Mouse (Mus musculus) left cerebral cortex, adult 9 months (tissue): ENCODE measurements at regions not wholly inside any gene's neighbourhood (a gene's known extent, or its start where the extent isn't known, plus 50 kb on each side); places are given as distances from the start of the nearest gene placed in this dataset.

Experiments used
- DNase-seq, 2 experiments: peaks; one replicate each; pipeline ENCODE4 v3.0.0; 2022; ENCODE audit warnings: low spot score in 2 of 2

DNA sequence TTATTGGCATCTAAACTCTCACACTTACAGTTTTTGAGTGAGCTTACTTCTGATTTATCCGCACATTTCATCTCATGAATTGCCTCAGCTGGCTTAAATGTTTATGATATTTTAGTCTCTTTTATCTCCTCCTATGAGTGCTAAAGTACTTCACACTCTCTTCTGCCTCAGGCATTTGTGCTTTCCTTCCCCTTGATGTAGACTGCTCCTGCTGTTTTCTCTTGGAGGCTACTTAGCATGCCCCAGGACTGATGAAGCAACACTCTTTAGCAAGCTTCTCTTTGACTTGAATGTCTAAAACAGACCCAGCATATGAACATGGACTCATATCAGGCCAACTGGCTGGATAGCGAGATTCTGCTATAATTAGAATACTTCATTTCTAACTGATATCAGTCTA, 882.8 kb downstream of the Tecrl start:
- DNase-seq = no peak

DNA sequence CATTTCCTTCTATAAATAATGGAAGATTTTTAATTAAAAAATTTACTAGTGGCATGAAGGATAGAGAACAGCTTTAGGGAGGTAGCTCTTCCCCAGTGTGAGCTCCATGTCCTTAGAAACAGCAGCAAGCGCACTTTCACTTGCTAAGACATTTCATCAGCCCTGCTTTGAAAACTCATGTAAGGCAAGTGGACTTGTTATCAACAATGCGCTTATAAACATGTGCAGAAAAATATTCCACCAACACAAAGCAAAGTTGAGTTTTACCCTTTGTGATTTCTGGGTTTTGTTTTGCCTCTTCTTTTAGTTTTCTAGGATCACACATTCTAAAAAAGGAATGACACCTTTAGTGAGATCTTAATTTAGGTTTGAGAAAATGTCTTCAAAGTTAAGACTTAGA, 890.7 kb downstream of the Tecrl start:
- no peak for DNase-seq

DNA sequence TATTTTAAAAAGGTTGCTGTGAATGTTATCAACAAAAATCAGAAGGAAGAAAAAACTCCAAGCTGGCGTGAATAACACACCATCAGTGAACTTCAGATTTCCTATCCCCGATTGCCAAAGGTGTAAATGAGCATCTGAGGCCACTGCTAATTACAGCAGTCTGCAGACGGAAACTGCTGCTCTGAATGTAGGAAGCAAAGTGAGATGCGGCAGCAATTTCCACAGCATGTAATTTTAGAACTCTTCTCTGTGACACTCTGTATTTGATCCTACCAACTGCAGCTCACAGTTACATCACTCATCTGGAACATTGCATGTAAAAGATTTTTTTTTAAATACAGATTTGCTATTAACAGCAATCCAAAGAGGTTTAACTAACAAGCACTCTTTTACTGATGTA, 913.7 kb downstream of the Tecrl start:
- DNase-seq = peak; percentile 37 to 51

DNA sequence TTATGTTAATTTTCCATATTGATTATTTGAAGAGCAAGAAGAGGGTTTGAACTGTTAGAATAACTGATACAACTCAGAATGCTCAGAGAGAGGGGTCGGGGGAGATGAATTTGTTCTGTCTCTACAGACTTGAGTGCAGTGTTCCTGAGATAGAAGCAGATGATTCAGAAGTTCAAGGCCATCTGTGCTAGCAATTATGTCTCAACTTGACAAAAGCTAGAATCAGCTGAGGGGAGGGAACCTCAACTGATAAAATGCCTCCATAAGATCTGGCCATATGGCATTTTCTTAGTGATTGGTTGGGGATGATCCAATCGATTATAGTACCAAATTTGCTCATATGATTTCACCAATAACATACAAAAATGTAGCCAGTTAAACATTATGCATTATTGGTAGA, 914.9 kb downstream of the Tecrl start:
- DNase-seq = no peak

DNA sequence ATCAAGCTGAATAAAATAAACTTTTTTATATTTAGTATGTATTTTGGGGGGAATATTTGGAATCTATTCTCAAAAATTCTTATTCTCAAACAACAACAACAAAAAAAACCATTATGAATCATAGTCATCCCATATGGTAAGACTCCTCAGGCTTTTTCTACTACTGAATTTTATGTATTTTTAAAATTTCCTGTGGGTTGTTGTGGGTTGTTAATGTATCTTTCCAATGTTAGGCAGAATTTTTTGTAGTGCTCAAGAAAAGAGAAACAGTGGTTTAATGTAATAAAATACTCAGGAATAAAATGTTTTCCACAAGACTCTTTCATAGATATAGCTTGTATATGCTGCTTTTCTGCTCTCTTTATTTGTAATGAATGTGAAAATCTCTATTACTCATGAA, 934.6 kb downstream of the Tecrl start:
- no peak for DNase-seq

DNA sequence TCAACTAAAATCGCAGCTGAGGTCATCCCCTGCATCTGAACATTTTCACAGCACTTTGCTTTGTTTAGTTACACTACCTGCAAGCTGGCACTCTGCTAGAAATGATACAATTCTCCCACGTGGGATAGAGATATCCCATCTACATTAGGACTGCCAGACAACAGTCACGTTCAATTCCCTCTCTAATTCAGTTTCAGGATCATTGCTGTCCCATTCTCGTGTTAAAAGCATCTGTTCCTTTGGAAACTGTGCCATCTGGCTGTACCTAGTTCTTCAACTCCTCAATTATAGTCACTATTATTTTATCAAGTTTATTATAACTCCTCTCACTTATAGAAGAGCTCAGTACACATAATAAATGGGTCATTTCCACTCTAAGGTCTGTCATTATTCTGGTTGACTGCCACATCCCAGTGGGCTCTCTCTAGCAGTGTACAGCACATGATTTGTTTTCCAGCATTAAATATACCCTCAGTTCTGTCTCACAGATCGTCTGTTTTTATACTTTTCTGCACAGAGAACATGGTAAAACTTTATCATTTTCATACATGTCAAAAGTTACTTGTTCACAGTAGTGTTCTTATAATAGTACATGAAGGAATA, 958.3 kb downstream of the Tecrl start:
- peak in 1 of 2 experiments; percentile 10 for DNase-seq

DNA sequence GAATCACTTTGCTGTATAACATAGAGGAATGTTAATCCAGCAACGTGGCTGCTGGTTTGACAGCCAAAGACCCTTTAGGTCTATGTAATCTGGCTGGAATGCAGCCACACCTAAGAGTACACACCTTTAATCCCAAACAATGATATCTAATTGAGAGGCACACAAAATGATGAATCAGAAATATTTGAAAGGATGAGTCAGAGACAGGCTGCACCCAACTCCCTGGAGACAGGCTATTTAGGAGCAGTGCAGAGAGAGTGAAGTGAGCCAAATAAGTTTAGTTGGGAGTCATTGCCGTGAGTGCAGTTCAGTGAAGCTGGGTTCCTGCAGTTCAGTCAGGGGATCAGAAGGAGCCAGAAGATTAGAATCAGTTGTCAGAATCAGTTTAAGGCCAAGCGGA, 993.4 kb downstream of the Tecrl start:
- DNase-seq = no peak

DNA sequence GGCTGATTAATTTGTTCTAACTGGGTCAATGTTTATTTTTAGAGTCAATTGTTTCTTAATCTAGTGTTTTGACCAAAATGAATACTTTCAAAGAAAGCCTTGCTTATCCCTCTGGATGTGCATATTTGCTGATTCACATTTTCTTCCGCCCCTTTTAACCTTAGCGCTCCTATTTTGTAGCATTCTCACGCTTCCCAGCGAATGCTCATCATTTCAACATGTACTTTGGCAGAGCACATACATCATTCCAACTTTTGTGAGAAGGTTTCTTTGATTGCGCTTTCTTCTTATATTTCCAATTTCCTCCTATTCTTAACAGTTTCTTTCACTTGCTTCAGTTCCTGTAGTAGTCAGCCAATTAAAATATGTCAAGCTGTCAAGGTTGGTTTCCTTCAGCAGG, 998.7 kb downstream of the Tecrl start:
- no peak for DNase-seq

DNA sequence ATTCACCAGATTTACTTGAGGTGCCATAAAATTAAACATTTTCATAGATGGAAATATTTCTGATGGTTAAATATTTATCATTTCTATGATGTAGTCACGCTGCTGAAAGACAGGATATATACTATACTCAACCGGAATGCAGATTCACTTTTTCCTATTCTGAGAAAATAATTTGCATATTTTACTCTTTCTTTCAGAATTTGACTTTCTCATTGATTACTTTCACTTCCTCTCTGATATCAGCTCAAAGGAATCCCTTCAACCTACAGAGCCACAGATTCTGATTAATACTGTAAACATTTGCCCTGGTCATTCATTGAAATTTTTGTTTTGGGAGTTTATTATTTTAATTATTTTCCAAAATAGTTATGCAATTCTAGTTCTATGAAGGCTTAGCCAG, 1003.9 kb downstream of the Tecrl start:
- DNase-seq = no peak

DNA sequence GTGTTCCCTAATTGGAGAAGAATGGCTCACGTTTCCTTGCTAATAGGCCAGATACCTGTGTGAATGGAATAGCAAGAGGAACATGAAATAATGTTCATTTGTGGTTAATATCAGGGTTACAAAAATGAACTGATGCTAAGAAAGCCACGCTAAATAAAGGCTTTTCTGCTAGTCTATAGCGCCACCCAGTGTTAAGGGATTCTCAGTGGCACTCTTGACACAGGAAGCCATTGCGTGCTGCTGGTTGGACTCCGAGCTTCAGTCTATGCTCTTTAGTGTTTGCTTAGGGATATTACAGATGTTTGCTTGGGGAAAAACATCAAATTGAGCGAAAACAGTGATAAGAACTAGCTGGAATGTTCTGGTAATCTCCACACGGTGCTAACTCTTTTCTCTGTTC, 1008.3 kb downstream of the Tecrl start:
- DNase-seq = peak; percentile 32 to 77

DNA sequence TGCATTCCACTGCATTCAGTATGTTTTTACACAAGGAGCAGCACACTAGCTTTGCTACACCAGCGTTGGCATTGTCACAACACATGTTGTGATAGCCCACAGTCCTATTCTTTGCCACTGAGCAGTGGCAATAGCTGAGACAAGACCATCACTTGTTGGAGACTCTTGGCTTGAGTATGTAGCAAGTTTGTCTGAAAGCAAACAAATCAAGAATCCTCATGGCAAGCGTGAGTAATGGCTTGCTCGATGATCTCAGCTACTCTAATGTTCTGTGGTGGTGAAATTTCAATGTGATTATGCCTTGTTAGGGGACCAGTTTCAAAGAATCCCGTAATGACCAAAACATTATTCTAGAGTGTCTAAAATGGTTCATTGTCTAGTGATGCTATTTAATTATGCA, 1030.6 kb downstream of the Tecrl start:
- DNase-seq = no peak

DNA sequence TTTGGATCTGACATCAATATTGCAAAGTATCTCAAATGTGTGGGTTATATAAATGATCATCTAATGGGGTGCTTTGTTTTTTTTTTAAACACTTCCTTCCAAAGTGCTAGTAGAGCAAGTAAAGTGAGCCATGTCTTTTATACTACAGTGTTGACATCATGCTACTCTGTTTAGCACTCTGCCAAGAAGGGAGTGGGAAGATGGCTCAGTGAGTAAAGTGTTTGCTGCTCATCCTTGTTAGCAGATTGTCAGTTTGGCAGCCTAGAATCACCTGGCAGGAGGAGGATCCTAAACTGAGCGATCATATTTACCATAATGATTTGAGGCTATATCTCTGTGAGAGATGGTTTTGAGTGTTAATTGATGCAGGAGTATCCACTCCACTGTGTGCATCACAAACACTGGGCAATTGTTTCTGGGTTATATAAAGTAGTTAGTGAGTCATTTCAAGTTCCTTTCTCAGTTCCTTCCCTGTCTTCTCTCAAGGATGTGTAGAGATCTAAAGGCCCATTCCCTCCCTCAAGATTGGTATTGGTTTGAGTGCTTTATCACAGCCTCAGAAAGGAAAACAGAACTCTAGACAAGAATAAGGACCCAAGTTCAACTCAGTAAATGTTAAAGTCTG, 1035.2 kb downstream of the Tecrl start:
- peak in 1 of 2 experiments; percentile 17 for DNase-seq

DNA sequence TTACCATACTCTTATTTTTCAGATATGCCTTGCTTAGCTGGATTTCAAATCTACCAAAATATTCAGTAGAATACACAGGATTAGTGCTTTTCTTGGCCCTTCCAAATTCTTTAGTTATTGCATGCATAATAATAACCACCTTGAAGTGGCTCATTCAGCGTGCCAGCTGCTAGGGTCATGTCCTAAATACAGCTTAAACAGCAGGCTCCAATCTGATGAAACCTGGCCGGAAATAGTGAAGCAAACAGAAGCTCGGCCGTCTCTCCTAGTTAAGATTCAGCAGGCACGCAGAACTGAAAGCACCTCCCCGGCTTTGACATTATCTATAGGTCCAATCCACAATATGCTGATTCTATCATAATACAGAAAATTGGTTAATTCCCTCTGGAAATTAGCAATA, 1042.9 kb downstream of the Tecrl start:
- DNase-seq = no peak

DNA sequence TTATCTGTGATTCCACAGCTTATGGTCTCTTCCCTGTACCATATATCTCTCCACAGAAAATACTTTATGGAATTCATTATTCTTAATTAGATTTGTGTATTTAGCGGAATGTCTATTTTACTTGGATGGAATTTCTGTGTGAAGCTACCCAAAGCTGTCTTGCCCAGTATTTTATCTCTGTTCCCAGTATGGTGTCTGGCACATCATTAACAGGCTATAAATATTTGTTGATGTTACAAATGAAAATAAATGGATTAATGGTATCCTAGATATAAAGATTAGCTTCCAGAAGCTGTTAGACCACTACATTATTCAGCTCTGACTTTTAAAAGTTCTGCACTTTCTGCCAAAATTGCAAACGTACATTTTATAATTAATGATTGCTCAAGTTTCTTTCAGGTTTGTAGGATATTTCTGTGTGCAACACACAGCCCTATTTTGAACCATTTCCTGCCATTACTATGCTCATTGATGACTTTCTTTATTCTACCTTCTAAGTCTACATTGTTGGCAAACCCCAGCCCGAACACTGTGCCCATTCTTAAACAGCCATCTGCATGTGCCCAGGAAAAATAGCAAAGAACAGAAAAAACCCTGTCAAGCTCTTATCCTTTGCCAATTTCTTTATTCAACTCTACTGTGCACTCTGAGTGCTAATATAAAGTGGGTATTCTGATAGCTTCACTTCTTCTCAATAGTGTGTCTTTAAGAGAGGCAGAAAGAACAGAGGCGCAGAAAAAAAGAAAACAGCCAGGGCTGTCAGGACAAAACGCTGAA, 1066.7 kb downstream of the Tecrl start:
- peak in 1 of 2 experiments; percentile 4 for DNase-seq

DNA sequence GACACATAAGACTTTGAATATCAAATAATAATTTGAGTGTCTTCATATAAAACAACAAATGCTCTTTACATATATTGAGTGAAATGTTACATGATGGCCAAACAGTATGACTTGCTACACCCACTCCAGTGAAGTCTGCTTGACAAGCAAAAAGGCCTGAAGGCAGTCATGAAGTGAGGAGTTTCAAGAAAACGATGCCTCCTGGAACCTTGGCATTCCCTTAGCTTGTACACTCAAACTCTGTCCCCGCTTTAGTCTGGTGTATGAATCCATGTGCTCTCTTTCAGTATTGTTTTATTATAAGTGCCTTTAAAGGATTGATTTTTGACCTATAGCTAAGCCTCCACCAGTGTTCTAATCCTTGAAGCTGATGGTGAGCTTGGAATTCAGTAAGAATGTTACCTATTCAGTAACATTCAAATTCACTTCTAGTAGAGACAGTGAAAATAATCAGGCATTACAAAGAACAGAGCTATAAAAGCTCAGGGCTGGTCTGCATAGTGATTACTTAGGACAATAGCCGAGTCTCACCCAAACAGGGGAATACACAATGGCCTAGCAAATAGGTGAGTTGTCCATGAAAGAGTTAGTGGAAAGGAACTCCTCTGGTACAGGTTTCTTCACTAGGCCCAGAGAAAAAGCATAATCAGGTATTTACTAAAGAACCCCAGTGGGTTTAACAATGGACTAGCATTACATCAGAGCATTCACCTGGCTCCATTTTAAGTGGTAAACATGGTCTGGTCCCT, 1101.5 kb downstream of the Tecrl start:
- no peak for DNase-seq

DNA sequence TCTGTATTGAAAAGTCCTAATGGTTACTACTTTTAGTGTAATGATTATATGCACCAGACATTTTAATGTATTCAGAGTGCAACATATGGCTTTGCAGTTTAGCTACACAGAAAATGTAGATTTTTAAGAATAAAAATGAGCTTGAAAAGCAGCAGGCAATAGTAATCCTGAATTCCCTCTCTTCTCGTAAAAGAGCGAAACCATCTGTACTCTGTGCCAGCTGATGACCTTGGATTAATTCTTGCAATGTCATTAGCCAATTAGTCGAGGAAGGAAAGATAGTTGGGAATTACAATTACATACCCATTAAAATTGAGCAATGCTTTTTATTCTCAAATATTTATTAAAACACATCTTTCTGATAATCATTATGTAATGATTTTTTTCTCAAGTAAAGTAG, 1128.7 kb downstream of the Tecrl start:
- no peak for DNase-seq

DNA sequence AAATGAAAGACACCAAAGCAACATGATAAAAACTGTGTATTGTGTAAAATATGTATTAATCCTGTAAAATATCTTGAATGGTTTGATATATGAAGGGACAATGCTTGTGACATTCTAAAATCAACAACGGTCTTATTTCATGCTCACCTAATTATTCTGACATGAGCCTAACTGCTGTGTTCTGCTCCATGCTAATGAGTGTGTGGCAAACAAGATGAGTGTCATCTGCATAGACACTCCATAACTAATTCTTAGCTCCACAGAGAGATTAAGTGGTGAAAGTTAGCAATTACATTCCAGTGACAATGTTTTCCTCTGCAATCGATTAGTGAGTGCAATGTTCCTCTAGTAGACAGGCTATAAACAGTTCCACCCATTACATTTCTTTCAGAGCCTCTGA, 1131.4 kb downstream of the Tecrl start:
- DNase-seq = no peak

DNA sequence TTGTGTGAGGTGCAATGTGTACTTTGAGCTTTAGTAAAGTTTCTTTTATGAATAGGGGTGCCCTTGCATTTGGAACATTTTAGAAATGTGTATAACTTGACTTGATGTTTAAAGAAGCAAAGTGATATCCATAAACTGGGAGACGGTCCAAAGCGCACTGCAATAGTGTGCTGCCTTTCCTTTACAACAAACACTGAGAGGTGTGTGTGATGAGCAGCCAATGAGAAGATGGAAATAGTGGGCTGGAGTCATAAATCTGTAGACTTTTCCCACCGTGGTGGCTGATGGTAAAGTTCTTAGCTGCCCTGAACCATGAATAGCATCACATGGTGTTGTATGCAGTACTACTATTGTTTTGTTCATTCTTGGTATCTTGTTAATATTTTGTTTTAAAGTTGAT, 1151.4 kb downstream of the Tecrl start:
- no peak for DNase-seq
